Mouse (Mus musculus) cortical plate, adult 2 months (tissue): ENCODE results near the gene Tom1.

ENCODE experiments used
- CTCF ChIP-seq: fragments of 200-500 bp; IDR thresholded peaks from 2 replicates; pipeline ENCODE4 v1.5.1; 2011; ENCODE audit warnings: mild to moderate bottlenecking, control low read depth, low read length; ENCODE audit not compliant: insufficient read depth; ENCODE audit errors: extremely low read depth
- POLR2A ChIP-seq: fragments of 200-500 bp; IDR thresholded peaks from 2 replicates; pipeline ENCODE4 v1.6.1; 2011; ENCODE audit warnings: mild to moderate bottlenecking, low read length, control low read depth; ENCODE audit not compliant: insufficient read depth; ENCODE audit errors: extremely low read depth

GRCm38 (mm10) chr8:75046303-75046702 lies 12.8 kb downstream of the Tom1 start:
- TF ChIP-seq CTCF (no peak), POLR2A (no peak)
